Mouse (Mus musculus) hindbrain, postnatal 0 days (tissue): ENCODE measurements at regions not wholly inside any gene's neighbourhood (a gene's known extent, or its start where the extent isn't known, plus 50 kb on each side); places are given as distances from the start of the nearest gene placed in this dataset.
A peak's percentile ranks its signal among the peaks of the same experiment; 100 is the strongest.
"Not testable (repeated sequence)": the region's sequence is repeated elsewhere in the genome, so short reads cannot be mapped to it uniquely, and the experiment has no call there.

Experiments
- ATAC-seq: fragments of 200-750 bp; cut with Nextera tagmentation; 2 replicates; pipeline ENCODE4 v1.8.0; 2017; ENCODE audit warnings: mild to moderate bottlenecking, moderate TSS enrichment, moderate library complexity
- DNase-seq: peaks from one replicate; pipeline ENCODE4 v3.0.0-alpha.2; 2015; ENCODE audit warnings: low spot score
- H3K27ac ChIP-seq: fragments of 300-500 bp; sonication (generic); 2 replicates; pipeline ENCODE4 v1.5.1; 2014; ENCODE audit warnings: mild to moderate bottlenecking
- H3K27me3 ChIP-seq: fragments of 300-500 bp; sonication (generic); 2 replicates; pipeline ENCODE4 v1.6.1; 2014; ENCODE audit warnings: low read length, mixed read lengths; ENCODE audit not compliant: insufficient read depth
- H3K36me3 ChIP-seq: fragments of 300-500 bp; sonication (generic); 2 replicates; pipeline ENCODE4 v1.6.1; 2014; ENCODE audit warnings: low read length, mixed read lengths; ENCODE audit not compliant: insufficient read depth
- H3K4me1 ChIP-seq: fragments of 300-500 bp; sonication (generic); 2 replicates; pipeline ENCODE4 v1.6.1; 2014; ENCODE audit warnings: antibody characterized with exemption, low read length, mixed read lengths; ENCODE audit not compliant: insufficient read depth
- H3K4me2 ChIP-seq: fragments of 300-500 bp; sonication (generic); 2 replicates; pipeline ENCODE4 v1.6.1; 2014; ENCODE audit warnings: low read depth, mild to moderate bottlenecking, low read length, moderate library complexity, mixed read lengths
- H3K4me3 ChIP-seq: fragments of 300-500 bp; sonication (generic); 2 replicates; pipeline ENCODE4 v1.5.1; 2014; ENCODE audit warnings: low read length
- H3K9ac ChIP-seq: fragments of 300-500 bp; sonication (generic); replicated peaks from 2 replicates; pipeline ENCODE4 v1.6.1; 2014; ENCODE audit warnings: mild to moderate bottlenecking, low read length, moderate library complexity, mixed read lengths
- H3K9me3 ChIP-seq: fragments of 300-500 bp; sonication (generic); 2 replicates; pipeline ENCODE4 v1.6.1; 2016; ENCODE audit warnings: low read length, mixed read lengths
- CTCF ChIP-seq: IDR thresholded peaks from 2 replicates; pipeline ENCODE4 v1.5.1; 2016; ENCODE audit warnings: antibody characterized with exemption, control low read depth, low read depth
- WGBS: fragments of 180-500 bp; shearing (Covaris S2); extraction: QIAGEN DNeasy Blood & Tissue Kit; methylation state at CpG from one replicate; pipeline ENCODE4 v1.1.7; 2014; 5-methylcytosine and 5-hydroxymethylcytosine counted together

GRCm38 (mm10) chr3:6093931-6094330, 343.3 kb downstream of the Gm8797 start:
- WGBS: 79% methylated on average over 2 of the region's 2 CpGs
- no peak for ATAC-seq
- no peaks in the 10 kb centered on the region for H3K27me3 ChIP-seq

GRCm38 (mm10) chr3:6094410-6094809, 343.8 kb downstream of the Gm8797 start:
- H3K9me3 ChIP-seq, H3K4me2 ChIP-seq, H3K4me3 ChIP-seq, H3K4me1 ChIP-seq, ATAC-seq, DNase-seq, H3K27ac ChIP-seq, H3K9ac ChIP-seq, H3K36me3 ChIP-seq, H3K27me3 ChIP-seq: not testable (repeated sequence)

More at GRCm38 (mm10) chr3:6093931-6094330, 343.3 kb downstream of the Gm8797 start:
- H3K27ac ChIP-seq: no peak overlapping the region
- no peak for TF ChIP-seq CTCF
- no peaks in the 10 kb centered on the region for H3K36me3 ChIP-seq
- no peak overlapping the region for H3K9ac ChIP-seq
- H3K4me1 ChIP-seq: no peaks in the 10 kb centered on the region
- no peaks in the 10 kb centered on the region for H3K9me3 ChIP-seq
- H3K4me3 ChIP-seq: no peak overlapping the region
- DNase-seq: no peak
- no peak overlapping the region for H3K4me2 ChIP-seq

GRCm38 (mm10) chr3:6100863-6101262, 350.3 kb downstream of the Gm8797 start:
- no peak for TF ChIP-seq CTCF
- 66% methylated on average over 4 of the region's 4 CpGs for WGBS
- Histone ChIP-seq H3K4me2 (no peak overlapping the region), H3K9me3 (no peaks in the 10 kb centered on the region), H3K27ac (no peak overlapping the region), H3K4me3 (no peak overlapping the region), H3K36me3 (no peaks in the 10 kb centered on the region), H3K9ac (no peak overlapping the region), H3K27me3 (no peaks in the 10 kb centered on the region), H3K4me1 (no peaks in the 10 kb centered on the region)
- no peak for DNase-seq
- ATAC-seq: no peak

GRCm38 (mm10) chr3:6102866-6103265, 352.3 kb downstream of the Gm8797 start:
- TF ChIP-seq CTCF: no peak
- 48% methylated on average over 1 of the region's 1 CpGs for WGBS
- Histone ChIP-seq H3K27ac (no peak overlapping the region), H3K9ac (no peak overlapping the region), H3K4me1 (no peaks in the 10 kb centered on the region), H3K4me2 (no peak overlapping the region), H3K9me3 (no peaks in the 10 kb centered on the region), H3K36me3 (no peaks in the 10 kb centered on the region), H3K27me3 (no peaks in the 10 kb centered on the region), H3K4me3 (no peak overlapping the region)
- ATAC-seq (no peak), DNase-seq (peak; percentile 12)

GRCm38 (mm10) chr3:6106659-6107058, 356.1 kb downstream of the Gm8797 start:
- Histone ChIP-seq H3K4me1 (no peaks in the 10 kb centered on the region), H3K4me2 (no peak overlapping the region), H3K27me3 (no peaks in the 10 kb centered on the region), H3K36me3 (no peaks in the 10 kb centered on the region), H3K4me3 (no peak overlapping the region), H3K9me3 (no peaks in the 10 kb centered on the region), H3K27ac (no peak overlapping the region), H3K9ac (no peak overlapping the region)
- WGBS: 8% methylated on average over 2 of the region's 2 CpGs
- peak; percentile 84 for DNase-seq
- TF ChIP-seq CTCF: peak; percentile 70
- ATAC-seq: peak; percentile 47; the same call in 1 of the 2 replicates

- ATAC-seq: no peak
- Histone ChIP-seq H3K27ac (no peak overlapping the region), H3K36me3 (no peaks in the 10 kb centered on the region), H3K4me2 (no peak overlapping the region), H3K4me3 (no peak overlapping the region), H3K27me3 (no peaks in the 10 kb centered on the region), H3K9me3 (no peaks in the 10 kb centered on the region), H3K9ac (no peak overlapping the region), H3K4me1 (no peaks in the 10 kb centered on the region)
- WGBS: 86% methylated on average over 8 of the region's 8 CpGs
- DNase-seq: no peak
- TF ChIP-seq CTCF: no peak
Observed at GRCm38 (mm10) chr3:6107377-6108155, 357.0 kb downstream of the Gm8797 start.

GRCm38 (mm10) chr3:6118721-6119120, 368.1 kb downstream of the Gm8797 start:
- Histone ChIP-seq H3K9ac (no peak overlapping the region), H3K4me1 (no peaks in the 10 kb centered on the region), H3K36me3 (no peaks in the 10 kb centered on the region), H3K4me3 (no peak overlapping the region), H3K4me2 (no peak overlapping the region), H3K27ac (no peak overlapping the region), H3K9me3 (no peaks in the 10 kb centered on the region), H3K27me3 (no peaks in the 10 kb centered on the region)
- WGBS: 58% methylated on average over 1 of the region's 1 CpGs
- no peak for ATAC-seq
- TF ChIP-seq CTCF: no peak
- DNase-seq: no peak

GRCm38 (mm10) chr3:6135754-6136153, 385.1 kb downstream of the Gm8797 start:
- DNase-seq, H3K9ac ChIP-seq, H3K4me1 ChIP-seq, H3K36me3 ChIP-seq, H3K27ac ChIP-seq, H3K4me3 ChIP-seq, H3K4me2 ChIP-seq, ATAC-seq, H3K9me3 ChIP-seq, H3K27me3 ChIP-seq: not testable (repeated sequence)
- 67% methylated on average over 9 of the region's 9 CpGs for WGBS
